Mouse (Mus musculus) spleen, postnatal 4 days (tissue): Measurements from ENCODE around the gene Ttc7.

Experiments used
- DNase-seq, 2 experiments: peaks; one replicate each; pipeline ENCODE4 v3.0.0; 2022; ENCODE audit warnings: low spot score in 2 of 2

Ttc7 gene

DNA sequence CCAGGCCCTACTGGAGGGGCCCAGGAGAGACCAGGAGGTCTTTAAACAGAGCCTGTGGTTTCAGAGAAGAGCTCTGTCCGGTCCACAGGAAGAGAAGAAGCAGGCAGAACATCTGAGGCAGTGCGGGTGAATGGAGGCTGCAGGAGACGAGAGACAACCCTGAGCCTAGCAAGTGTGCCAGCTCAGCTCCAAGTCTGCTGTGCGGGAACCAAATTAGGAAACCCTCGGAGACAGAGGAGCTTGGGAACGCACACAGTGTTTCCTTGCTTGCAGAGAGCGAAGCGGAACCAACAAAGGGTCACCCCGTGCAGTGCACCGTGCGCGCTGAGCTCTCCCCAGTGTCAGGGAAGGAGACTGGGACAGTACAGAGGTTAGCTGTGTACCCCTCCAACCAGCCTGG lies 54.2 kb downstream of the Ttc7 start:
- DNase-seq = no peak

- DNase-seq = no peak
Observed at GRCm38 (mm10) chr17:87337683-87338082, 55.0 kb downstream of the Ttc7 start.

- no peak for DNase-seq
Observed at GRCm38 (mm10) chr17:87339122-87339521, 56.4 kb downstream of the Ttc7 start.

- DNase-seq = no peak
Observed at GRCm38 (mm10) chr17:87343060-87343703, 60.5 kb downstream of the Ttc7 start.

DNA sequence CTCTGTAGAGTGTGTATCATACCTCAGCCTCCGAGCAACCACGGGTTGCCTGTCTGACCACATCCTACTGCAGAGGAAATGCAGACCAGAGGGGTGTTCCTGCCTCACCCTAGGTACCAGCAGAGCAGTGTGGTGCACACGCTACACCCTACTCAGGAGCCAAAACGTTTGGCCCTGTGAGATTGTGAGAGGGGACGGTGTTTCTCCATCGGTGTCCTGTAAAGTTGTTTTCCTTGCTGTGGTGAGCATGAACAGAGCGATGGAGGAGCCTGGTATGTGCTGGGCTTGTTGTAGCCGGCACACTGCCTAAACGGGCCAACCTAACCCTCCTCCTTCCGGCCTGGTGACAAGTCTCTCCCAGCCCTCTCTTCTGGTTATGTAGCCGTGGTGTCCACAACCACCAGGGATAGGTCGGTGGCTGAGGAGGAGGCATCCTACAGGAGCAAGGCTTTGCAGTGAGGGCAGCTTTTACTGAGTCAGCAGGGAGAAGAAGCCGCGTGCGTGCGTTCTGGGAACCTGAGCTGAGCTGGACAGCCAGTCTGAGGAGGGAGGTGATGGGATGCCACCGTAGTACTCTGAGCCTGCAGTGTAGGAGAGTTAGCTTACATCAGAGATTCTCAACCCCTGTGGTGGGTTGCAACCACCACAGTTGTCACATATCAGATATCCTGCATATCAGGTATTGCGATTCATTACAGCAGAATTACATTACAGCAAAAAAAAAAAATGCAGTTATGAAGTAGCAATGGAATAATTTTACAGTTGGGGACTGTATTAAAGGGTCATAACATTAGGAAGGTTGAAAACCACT lies 62.0 kb downstream of the Ttc7 start:
- DNase-seq = peak in 1 of 2 experiments; percentile 32

DNA sequence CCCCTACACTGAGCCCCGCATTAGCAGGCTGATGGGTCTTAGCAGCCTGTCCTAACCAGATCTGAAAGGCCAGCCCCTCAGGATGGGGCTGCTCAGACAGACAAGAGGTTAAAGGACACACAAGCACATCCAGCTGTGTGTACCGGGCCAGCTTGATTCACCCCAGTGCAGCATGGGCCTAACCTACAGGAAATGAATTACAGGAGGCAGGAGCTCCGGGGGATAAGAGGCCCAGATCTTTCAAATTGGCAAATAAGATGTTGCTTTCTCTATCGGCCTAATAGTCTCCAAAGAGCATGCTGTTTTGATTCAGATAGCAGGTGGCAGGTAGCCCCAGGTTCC lies 62.5 kb downstream of the Ttc7 start:
- DNase-seq = no peak

DNA sequence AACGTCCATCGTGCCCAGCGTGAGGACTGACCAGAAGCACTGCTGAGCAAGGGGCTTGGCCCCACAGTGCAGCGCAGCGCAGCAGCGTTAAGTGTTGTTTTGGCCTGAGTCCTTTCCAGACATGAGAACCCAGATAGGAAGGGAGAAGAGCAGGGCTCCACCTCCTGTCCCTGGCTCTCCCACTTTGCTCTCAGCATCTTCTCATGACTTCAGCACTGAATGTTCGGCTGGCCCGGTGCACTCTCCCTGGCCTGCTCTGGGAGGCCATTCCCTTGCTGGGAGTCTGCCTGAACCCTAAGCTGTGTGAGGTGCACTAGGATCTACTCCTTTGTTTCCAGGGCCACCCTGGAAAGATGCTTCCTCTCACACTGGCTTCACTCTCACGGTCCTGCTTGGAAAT lies 65.7 kb downstream of the Ttc7 start:
- DNase-seq = no peak

- DNase-seq = no peak
Observed at GRCm38 (mm10) chr17:87349069-87349468, 66.4 kb downstream of the Ttc7 start.

DNA sequence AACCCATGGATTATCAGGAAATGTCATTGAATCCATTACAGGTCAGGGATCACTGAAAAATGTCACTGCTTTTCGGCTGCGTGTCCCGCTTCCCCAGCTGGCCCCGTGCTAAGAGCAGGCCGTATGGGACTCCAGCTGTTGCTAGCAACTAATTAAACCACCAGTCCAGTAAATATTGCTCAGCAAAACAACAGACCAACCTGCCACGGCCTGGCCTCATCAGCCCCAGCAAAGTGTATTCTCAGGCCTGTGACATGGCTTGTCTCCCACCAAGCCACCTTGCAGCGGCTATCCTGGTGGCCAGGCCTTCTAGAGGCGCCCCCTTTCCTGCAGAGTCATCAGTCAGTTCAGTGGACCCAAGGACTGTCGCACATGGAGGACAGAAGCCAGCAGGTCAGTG lies 66.9 kb downstream of the Ttc7 start:
- no peak for DNase-seq

GRCm38 (mm10) chr17:87350471-87351240 lies 68.0 kb downstream of the Ttc7 start:
- no peak for DNase-seq

GRCm38 (mm10) chr17:87351241-87352105 lies 68.8 kb downstream of the Ttc7 start:
- no peak for DNase-seq

- DNase-seq = no peak
Observed at GRCm38 (mm10) chr17:87352106-87352897, 69.6 kb downstream of the Ttc7 start.

DNA sequence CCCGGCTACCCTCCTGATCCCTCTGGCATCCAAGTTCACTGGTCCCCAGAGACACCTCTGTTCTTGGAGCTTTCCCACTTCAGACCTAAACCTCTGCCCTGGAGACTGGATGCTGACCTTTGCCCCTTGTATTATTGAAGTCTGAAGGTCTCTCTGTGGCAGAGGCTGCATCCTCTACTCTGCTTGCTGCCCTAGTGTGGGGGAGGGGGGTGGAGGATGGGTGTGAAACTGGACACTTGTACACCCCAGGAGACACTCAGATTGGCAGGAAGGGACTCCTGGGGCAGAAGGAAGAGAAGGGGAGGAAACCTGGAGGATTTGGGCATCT lies 70.2 kb downstream of the Ttc7 start:
- no peak for DNase-seq

GRCm38 (mm10) chr17:87353745-87354320 lies 71.1 kb downstream of the Ttc7 start:
- no peak for DNase-seq

- DNase-seq = no peak
Observed at GRCm38 (mm10) chr17:87355456-87355855, 72.8 kb downstream of the Ttc7 start.

DNA sequence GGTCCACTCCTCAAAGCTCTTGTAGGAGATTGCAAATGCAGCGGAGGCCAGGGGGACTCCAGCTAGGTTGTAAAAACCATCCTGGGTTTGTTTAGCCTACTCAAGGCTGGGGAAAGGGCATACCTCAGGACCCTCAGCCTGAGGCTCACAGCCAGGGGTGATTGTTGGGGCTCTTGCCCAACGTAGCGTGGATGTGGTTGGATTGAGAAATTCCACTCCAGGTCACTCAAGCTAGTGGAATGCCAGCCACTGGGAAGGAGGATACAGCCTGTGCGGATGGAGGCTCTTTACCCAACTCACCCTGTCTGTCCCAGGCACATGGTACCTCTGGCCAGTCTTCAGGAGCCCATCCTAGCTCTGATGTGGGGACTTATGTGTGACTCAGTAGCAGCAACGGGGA lies 73.6 kb downstream of the Ttc7 start:
- DNase-seq = no peak

GRCm38 (mm10) chr17:87357506-87357905 lies 74.8 kb downstream of the Ttc7 start:
- DNase-seq = no peak

- DNase-seq = no peak
Observed at GRCm38 (mm10) chr17:87361132-87361531, 78.4 kb downstream of the Ttc7 start.

GRCm38 (mm10) chr17:87364108-87364507 lies 81.4 kb downstream of the Ttc7 start:
- DNase-seq = no peak

DNA sequence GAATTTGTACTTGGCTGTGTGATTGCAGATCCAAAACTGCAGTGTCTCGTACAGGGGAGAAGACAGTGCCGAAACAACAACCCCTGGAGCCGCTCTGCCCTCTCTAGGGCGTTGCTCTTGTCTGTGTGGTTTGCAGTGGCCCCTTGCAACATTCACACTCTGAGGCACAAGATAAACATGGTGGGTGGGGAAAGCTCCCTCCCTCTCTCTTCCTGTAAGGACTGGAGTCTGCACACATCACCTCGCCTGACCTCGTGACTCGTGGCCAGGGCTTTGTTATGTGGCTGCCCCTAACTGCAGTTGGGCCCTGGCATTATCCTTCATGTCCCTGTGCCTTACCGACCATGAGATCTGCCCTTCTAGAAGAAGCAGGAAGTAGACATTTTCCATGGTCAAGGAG lies 82.6 kb downstream of the Ttc7 start:
- DNase-seq = peak in 1 of 2 experiments; percentile 34

GRCm38 (mm10) chr17:87366520-87366919 lies 83.8 kb downstream of the Ttc7 start:
- no peak for DNase-seq
